Mouse (Mus musculus) stomach, embryonic 14.5 days (tissue): ENCODE measurements around the gene Alad. TPM values are rescaled to one million over a fixed set of nuclear protein-coding genes. Genes with fewer than 3 reads are reported as not detected.

Experiments
- ATAC-seq: fragments of 200-750 bp; cut with Nextera tagmentation; 2 replicates; pipeline ENCODE4 v1.8.0; 2017; ENCODE audit warnings: low read depth, moderate TSS enrichment; ENCODE audit not compliant: insufficient number of reproducible peaks, insufficient read depth, low FRiP score
- H3K27ac ChIP-seq: fragments of 300-500 bp; sonication (generic); 2 replicates; pipeline ENCODE4 v1.5.1; 2014; ENCODE audit warnings: mild to moderate bottlenecking, low read length, moderate library complexity, mixed read lengths
- H3K27me3 ChIP-seq: fragments of 300-500 bp; sonication (generic); 2 replicates; pipeline ENCODE4 v1.6.1; 2014; ENCODE audit warnings: low read length, control low read depth, mixed read lengths; ENCODE audit not compliant: control insufficient read depth, insufficient read depth
- H3K36me3 ChIP-seq: fragments of 300-500 bp; sonication (generic); 2 replicates; pipeline ENCODE4 v1.6.1; 2014; ENCODE audit warnings: mild to moderate bottlenecking, control low read depth, low read length, moderate library complexity, mixed read lengths; ENCODE audit not compliant: control insufficient read depth, insufficient read depth
- H3K4me1 ChIP-seq: fragments of 300-500 bp; sonication (generic); 2 replicates; pipeline ENCODE4 v1.6.1; 2014; ENCODE audit warnings: low read length, control low read depth, mixed read lengths; ENCODE audit not compliant: control insufficient read depth, insufficient read depth
- H3K4me2 ChIP-seq: fragments of 300-500 bp; sonication (generic); replicated peaks from 2 replicates; pipeline ENCODE4 v1.6.1; 2014; ENCODE audit warnings: low read depth, low read length, control low read depth
- H3K4me3 ChIP-seq: fragments of 300-500 bp; sonication (generic); 2 replicates; pipeline ENCODE4 v1.5.1; 2014; ENCODE audit warnings: low read depth, low read length, control low read depth
- H3K9ac ChIP-seq: fragments of 300-500 bp; sonication (generic); replicated peaks from 2 replicates; pipeline ENCODE4 v1.6.1; 2014; ENCODE audit warnings: low read depth, mild to moderate bottlenecking, control low read depth, low read length, moderate library complexity, mixed read lengths
- H3K9me3 ChIP-seq: fragments of 300-500 bp; sonication (generic); 2 replicates; pipeline ENCODE4 v1.6.1; 2016; ENCODE audit warnings: low read depth, low read length, control low read depth; ENCODE audit not compliant: control insufficient read depth
- WGBS: fragments of 180-500 bp; shearing (Covaris S2); extraction: QIAGEN DNeasy Blood & Tissue Kit; methylation state at CpG from one replicate; pipeline ENCODE4 v1.1.7; 2014; 5-methylcytosine and 5-hydroxymethylcytosine counted together
- polyA plus RNA-seq: library from polyadenylated mRNA; unstranded; fragments of >200 nt; fragmentation: Nextera tagmentation; extraction: Ambion mirVana; gene quantifications from 2 replicates; pipeline ENCODE4 v1.2.1, GENCODE M21; 2014

Gene Alad
- polyA plus RNA-seq, 1 experiment from 2014 or later, result 126 TPM

GRCm38 (mm10) chr4:62502969-62503368, 16.7 kb downstream of the Alad start:
- H3K4me1 ChIP-seq, result 0 out of 2 replicates have a peak, but pooled peaks cover 3% of the 10 kb centered on the region
- WGBS, result 57% methylated on average over 7 of the region's 7 CpGs
- H3K36me3 ChIP-seq, result peaks cover 16% of the 10 kb centered on the region
- H3K4me2 ChIP-seq, result no peak overlapping the region
- H3K27ac ChIP-seq, result peak overlapping the region; percentile 86; the same call in 1 of the 2 replicates
- no peak overlapping the region for H3K4me3 ChIP-seq
- H3K27me3 ChIP-seq, result no peaks in the 10 kb centered on the region
- ATAC-seq, result 0 out of 2 replicates have a peak, but pooled peaks have one; percentile 29
- H3K9me3 ChIP-seq, result no peaks in the 10 kb centered on the region
- no peak overlapping the region for H3K9ac ChIP-seq

- ATAC-seq, result peak; percentile 89
- H3K9me3 ChIP-seq, result no peaks in the 10 kb centered on the region
- H3K4me3 ChIP-seq, result peak overlapping the region; percentile 73
- H3K4me2 ChIP-seq, result peak overlapping the region; percentile 58
- peaks cover 3% of the 10 kb centered on the region; the same call in 1 of the 2 replicates for H3K4me1 ChIP-seq
- peaks cover 11% of the 10 kb centered on the region; the same call in 1 of the 2 replicates for H3K36me3 ChIP-seq
- peak overlapping the region; percentile 60 for H3K9ac ChIP-seq
- WGBS, result 1% methylated on average over 38 of the region's 38 CpGs
- H3K27ac ChIP-seq, result peak overlapping the region; percentile 86
- H3K27me3 ChIP-seq, result no peaks in the 10 kb centered on the region
These were observed 17.6 kb downstream of the Alad start for GRCm38 (mm10) chr4:62501964-62502732.

- no peaks in the 10 kb centered on the region for H3K9me3 ChIP-seq
- no peaks in the 10 kb centered on the region for H3K27me3 ChIP-seq
- H3K36me3 ChIP-seq, result peaks cover 10% of the 10 kb centered on the region; the same call in 1 of the 2 replicates
- H3K27ac ChIP-seq, result peak overlapping the region; percentile 86
- WGBS, result under 1% methylated on average over 7 of the region's 7 CpGs
- H3K4me3 ChIP-seq, result peak overlapping the region; percentile 73
- H3K9ac ChIP-seq, result peak overlapping the region; percentile 60
- H3K4me2 ChIP-seq, result peak overlapping the region; percentile 58
- peaks cover 5% of the 10 kb centered on the region; the same call in 1 of the 2 replicates for H3K4me1 ChIP-seq
- ATAC-seq, result peak; percentile 4; the same call in 1 of the 2 replicates
These were observed 18.2 kb downstream of the Alad start for GRCm38 (mm10) chr4:62501534-62501933.

- H3K4me2 ChIP-seq, result peak overlapping the region; percentile 58
- 77% methylated on average over 4 of the region's 4 CpGs for WGBS
- H3K9me3 ChIP-seq, result no peaks in the 10 kb centered on the region
- no peak overlapping the region for H3K9ac ChIP-seq
- H3K36me3 ChIP-seq, result peaks cover 10% of the 10 kb centered on the region; the same call in 1 of the 2 replicates
- no peak overlapping the region for H3K27ac ChIP-seq
- H3K27me3 ChIP-seq, result no peaks in the 10 kb centered on the region
- H3K4me1 ChIP-seq, result peaks cover 5% of the 10 kb centered on the region; the same call in 1 of the 2 replicates
- 0 out of 2 replicates have a peak overlapping the region, but pooled peaks have one; percentile 73 for H3K4me3 ChIP-seq
- ATAC-seq, result no peak
These were observed 18.9 kb downstream of the Alad start for GRCm38 (mm10) chr4:62500799-62501198.

GRCm38 (mm10) chr4:62496815-62497214, 22.9 kb downstream of the Alad start:
- ATAC-seq, result no peak
- Histone ChIP-seq H3K9ac (no peak overlapping the region), H3K4me3 (no peak overlapping the region), H3K27me3 (no peaks in the 10 kb centered on the region), H3K9me3 (no peaks in the 10 kb centered on the region), H3K4me1 (peaks cover 5% of the 10 kb centered on the region; the same call in 1 of the 2 replicates), H3K27ac (no peak overlapping the region), H3K4me2 (no peak overlapping the region), H3K36me3 (peaks cover 10% of the 10 kb centered on the region; the same call in 1 of the 2 replicates)
- 68% methylated on average over 8 of the region's 8 CpGs for WGBS

- H3K27ac ChIP-seq, result no peak overlapping the region
- H3K4me1 ChIP-seq, result peaks cover 4% of the 10 kb centered on the region; the same call in 1 of the 2 replicates
- 65% methylated on average over 8 of the region's 8 CpGs for WGBS
- no peak for ATAC-seq
- no peak overlapping the region for H3K4me2 ChIP-seq
- H3K36me3 ChIP-seq, result peaks cover 10% of the 10 kb centered on the region; the same call in 1 of the 2 replicates
- H3K9ac ChIP-seq, result no peak overlapping the region
- H3K4me3 ChIP-seq, result no peak overlapping the region
- H3K27me3 ChIP-seq, result no peaks in the 10 kb centered on the region
- no peaks in the 10 kb centered on the region for H3K9me3 ChIP-seq
These were observed 23.8 kb downstream of the Alad start for GRCm38 (mm10) chr4:62495946-62496345.

- Histone ChIP-seq H3K4me1 (peaks cover 3% of the 10 kb centered on the region; the same call in 1 of the 2 replicates), H3K4me3 (no peak overlapping the region), H3K4me2 (no peak overlapping the region), H3K9me3 (no peaks in the 10 kb centered on the region), H3K27ac (no peak overlapping the region), H3K9ac (no peak overlapping the region), H3K36me3 (peaks cover 7% of the 10 kb centered on the region; the same call in 1 of the 2 replicates), H3K27me3 (no peaks in the 10 kb centered on the region)
- 72% methylated on average over 9 of the region's 9 CpGs for WGBS
- no peak for ATAC-seq
These were observed 25.5 kb downstream of the Alad start for GRCm38 (mm10) chr4:62494230-62494629.

GRCm38 (mm10) chr4:62492682-62493081, 27.0 kb downstream of the Alad start:
- 76% methylated on average over 2 of the region's 2 CpGs for WGBS
- H3K4me2 ChIP-seq, result no peak overlapping the region
- H3K36me3 ChIP-seq, result peaks cover under 1% of the 10 kb centered on the region; the same call in 1 of the 2 replicates
- H3K9ac ChIP-seq, result no peak overlapping the region
- no peak for ATAC-seq
- peaks cover 3% of the 10 kb centered on the region; the same call in 1 of the 2 replicates for H3K4me1 ChIP-seq
- H3K9me3 ChIP-seq, result no peaks in the 10 kb centered on the region
- H3K27me3 ChIP-seq, result no peaks in the 10 kb centered on the region
- no peak overlapping the region for H3K27ac ChIP-seq
- H3K4me3 ChIP-seq, result no peak overlapping the region
